Mouse (Mus musculus): ENCODE data around the gene Brd9. TPM values are rescaled to one million over a fixed set of nuclear protein-coding genes. Genes with fewer than 3 reads are reported as not detected.
A peak's percentile ranks its signal among the peaks of the same experiment; 100 is the strongest.

Gene Brd9
- polyA plus RNA-seq (2016; fragmentation: Nextera tagmentation; extraction: Ambion mirVana), result 19.9 and 20.2 TPM in 2 replicates

DNA sequence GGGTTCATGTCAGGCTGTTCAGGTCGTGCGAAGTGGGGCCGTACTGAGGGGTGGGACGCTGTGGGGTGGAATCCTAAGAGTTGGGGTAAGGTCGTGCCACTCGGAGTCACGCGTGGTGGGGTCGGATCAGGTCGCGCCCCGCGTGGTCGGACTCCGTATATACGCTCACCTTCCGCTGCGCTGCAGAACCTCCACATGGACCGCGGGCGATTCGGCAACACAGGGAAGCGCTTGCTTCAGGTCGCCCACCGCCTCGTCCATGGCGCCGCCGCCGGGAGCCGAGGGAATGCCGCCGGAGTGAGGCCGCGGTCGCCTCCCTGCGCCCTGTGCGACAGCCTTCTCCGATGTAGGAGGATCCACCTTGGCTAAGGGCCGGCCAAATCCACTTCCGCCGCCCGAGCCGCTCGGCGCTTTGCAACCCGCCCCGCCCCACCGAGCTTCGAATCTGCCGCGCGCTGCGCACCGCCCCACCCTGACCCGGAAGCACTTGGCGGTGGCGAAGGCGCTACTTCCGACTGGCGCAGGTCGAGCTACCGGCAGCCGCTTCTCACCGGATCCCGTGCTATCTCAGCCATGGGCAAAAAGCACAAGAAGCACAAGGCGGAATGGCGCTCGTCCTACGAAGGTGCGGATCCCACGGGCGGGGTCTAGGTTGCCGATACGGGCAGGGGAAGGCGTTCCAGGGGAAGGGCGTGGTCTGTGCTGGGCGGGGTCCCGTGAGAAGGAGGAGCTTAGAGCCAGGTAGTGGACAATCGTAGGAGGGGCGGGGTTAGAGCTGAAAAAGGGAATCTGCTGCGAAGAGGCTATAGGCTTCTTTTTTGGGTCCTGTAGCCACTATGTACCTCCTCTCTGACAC, at the start of gene Brd9, which contains the start of gene Trip13:
Brd9 (plus strand) TSS at position 491 of the 856 bp plus-strand sequence.
Trip13 (minus strand) TSS at position 464 of the 856 bp plus-strand sequence.
- WGBS (ENCODE audit: insufficient replicate concordance), result 1% methylated on average over 80 of the region's 82 CpGs
- peak within 1 kb of the TSS; percentile 86 for H3K4me3 ChIP-seq
- H3K4me2 ChIP-seq, result peak within 1 kb of the TSS; percentile 90
- peak; percentile 95 for ATAC-seq
- H3K9me3 ChIP-seq (replicated peaks), result no peaks in the 10 kb centered on the region
- H3K27ac ChIP-seq, result peak within 1 kb of the TSS; percentile 92
- no peaks in the 10 kb centered on the region for H3K27me3 ChIP-seq (replicated peaks)
- H3K9ac ChIP-seq, result peak within 1 kb of the TSS; percentile 91
- peaks cover 17% of the 10 kb centered on the region for H3K4me1 ChIP-seq
- peaks cover 63% of the 10 kb centered on the region for H3K36me3 ChIP-seq

DNA sequence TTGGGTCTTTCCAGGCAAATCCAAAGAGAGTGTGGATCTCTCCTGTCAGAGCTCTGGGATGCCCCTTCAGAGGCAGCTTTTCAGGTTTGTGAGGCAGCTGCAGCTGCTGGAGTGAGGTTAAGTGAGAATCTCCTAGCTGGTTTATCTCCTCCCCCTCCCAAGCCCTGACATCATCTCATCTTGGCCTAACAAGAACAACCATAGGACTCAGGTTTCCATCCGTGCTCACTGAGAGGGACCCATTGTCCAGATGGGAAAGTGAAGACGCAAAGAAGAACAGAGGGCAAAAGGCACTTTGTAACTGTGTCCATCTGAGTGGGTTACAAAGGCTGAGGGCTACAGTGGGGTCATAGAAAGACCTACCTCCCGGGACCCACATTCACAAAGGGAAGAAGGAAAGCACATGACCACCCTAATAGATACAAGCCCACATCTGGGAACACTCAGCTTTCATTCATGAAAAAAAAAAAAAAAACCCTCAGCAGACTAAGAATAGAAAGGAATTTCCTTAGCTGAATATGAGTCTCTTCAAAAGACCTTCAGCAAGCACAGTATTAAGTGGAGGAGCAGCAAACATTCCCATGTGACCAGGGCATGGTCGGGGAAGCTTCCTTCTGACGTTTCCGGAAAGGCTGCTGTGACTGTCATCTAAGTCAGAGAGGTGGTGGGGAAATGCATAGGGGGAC, 45.0 kb upstream of the Brd9 start:
- no peak for ATAC-seq
- Histone ChIP-seq H3K36me3 (no peaks in the 10 kb centered on the region), H3K9ac (no peak overlapping the region), H3K4me2 (no peak overlapping the region), H3K9me3 (replicated peaks) (no peaks in the 10 kb centered on the region), H3K27ac (no peak overlapping the region), H3K27me3 (replicated peaks) (no peaks in the 10 kb centered on the region), H3K4me3 (no peak overlapping the region), H3K4me1 (no peaks in the 10 kb centered on the region)
- 43% methylated on average over 6 of the region's 6 CpGs for WGBS (ENCODE audit: insufficient replicate concordance)

DNA sequence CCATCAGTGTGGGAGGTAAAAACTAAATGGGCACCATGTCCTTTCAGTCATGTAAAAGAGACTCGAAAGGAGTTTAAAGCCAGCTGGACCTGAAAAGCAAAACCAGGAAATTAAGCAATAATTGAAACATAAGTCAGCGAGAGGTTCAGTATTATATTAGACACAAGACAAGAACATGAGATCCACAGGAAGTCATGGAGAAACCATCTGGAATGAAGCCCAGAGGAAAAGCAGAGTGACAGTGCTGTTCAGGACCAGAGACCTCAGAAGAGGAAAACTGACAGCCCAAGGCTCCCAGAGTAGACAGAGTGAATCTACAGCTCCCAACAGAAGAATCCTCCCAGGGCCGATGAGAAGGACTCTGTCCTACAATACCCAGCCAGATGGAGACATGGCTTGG, 40.0 kb upstream of the Brd9 start:
- Histone ChIP-seq H3K9ac (no peak overlapping the region), H3K4me3 (no peak overlapping the region), H3K4me1 (no peaks in the 10 kb centered on the region), H3K4me2 (no peak overlapping the region), H3K27ac (no peak overlapping the region), H3K36me3 (no peaks in the 10 kb centered on the region), H3K27me3 (replicated peaks) (no peaks in the 10 kb centered on the region), H3K9me3 (replicated peaks) (no peaks in the 10 kb centered on the region)
- no peak for ATAC-seq
- 67% methylated on average over 3 of the region's 3 CpGs for WGBS (ENCODE audit: insufficient replicate concordance)

DNA sequence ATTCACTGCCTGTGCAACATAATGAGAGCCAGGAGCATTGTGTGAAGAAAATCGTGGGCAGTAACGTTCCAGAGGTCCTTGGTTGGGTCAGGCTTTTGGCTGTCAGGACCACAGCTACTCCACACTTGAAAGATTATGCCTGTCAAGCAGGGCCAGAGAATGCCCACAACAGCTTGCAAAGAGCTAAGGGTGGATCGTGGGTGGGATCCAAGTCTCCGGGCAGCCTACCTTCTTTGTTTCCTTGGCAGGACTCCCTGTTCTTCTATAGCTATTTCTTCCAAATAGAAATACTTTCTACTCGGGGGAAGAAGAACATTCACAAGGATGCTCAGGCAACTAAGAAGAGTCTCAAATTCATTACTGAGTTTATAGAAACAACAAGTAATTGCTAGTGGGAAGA, 30.5 kb upstream of the Brd9 start:
- 84% methylated on average over 5 of the region's 5 CpGs for WGBS (ENCODE audit: insufficient replicate concordance)
- Histone ChIP-seq H3K9me3 (replicated peaks) (no peaks in the 10 kb centered on the region), H3K4me3 (no peak overlapping the region), H3K27ac (no peak overlapping the region), H3K4me2 (no peak overlapping the region), H3K36me3 (peaks cover 22% of the 10 kb centered on the region), H3K9ac (no peak overlapping the region), H3K4me1 (no peaks in the 10 kb centered on the region), H3K27me3 (replicated peaks) (no peaks in the 10 kb centered on the region)
- no peak for ATAC-seq

DNA sequence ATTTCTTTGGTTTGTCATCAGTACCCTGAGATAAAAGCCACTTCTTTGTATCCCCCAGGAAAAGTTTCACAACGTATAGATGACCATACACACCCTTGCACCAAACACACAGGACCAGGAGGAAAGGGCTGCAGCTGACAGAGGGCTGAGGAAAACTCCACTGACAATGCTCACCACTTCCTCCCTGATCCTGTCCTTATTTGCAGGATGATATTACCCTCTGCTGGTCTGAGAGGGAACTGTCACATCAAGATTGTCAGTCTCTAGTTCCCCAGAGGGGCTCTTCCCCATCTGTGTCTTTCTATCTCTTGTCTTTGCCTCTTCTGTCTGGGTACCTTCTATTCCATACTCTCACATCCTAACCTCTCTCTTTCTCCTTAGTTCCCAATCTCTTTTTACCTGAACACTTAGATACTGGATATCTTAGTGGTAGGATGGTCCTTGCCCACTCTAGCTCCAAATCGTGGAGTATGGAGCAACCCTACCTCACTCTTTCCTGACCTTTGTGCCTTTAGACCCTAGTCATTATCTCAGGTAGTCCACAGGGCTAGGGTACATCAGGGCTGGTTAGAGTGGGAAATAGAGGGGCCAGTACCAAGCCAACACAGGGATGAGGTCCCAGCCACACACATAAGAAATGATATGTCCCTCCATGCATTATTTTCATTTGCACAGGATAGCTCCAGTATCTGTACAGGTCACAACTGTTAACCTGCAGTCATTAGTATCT, 29.8 kb upstream of the Brd9 start:
- Histone ChIP-seq H3K9me3 (replicated peaks) (no peaks in the 10 kb centered on the region), H3K36me3 (peaks cover 28% of the 10 kb centered on the region), H3K9ac (no peak overlapping the region), H3K27me3 (replicated peaks) (no peaks in the 10 kb centered on the region), H3K27ac (no peak overlapping the region), H3K4me2 (no peak overlapping the region), H3K4me3 (no peak overlapping the region), H3K4me1 (no peaks in the 10 kb centered on the region)
- 61% methylated on average over 2 of the region's 2 CpGs for WGBS (ENCODE audit: insufficient replicate concordance)
- ATAC-seq, result no peak

DNA sequence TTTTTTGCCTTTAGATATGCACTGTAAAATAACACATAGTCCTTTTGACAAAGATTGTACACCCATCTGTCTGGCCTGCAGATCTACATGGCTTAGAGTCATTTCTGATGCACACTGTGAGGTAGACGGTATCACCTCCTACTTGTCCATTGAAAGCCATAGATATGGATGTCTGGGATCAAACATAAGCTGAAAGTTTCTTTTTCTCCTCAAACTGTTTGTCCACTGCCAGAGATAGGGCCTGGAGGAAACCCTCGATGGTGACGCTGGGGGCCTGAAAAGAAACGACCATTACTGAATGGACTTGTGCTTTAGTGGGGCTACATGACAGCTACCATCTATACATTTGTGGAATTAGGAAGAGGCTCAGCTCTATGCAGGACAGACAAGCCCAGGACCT, 24.5 kb upstream of the Brd9 start:
- Histone ChIP-seq H3K9me3 (replicated peaks) (no peaks in the 10 kb centered on the region), H3K9ac (no peak overlapping the region), H3K27me3 (replicated peaks) (no peaks in the 10 kb centered on the region), H3K4me1 (no peaks in the 10 kb centered on the region), H3K4me2 (no peak overlapping the region), H3K36me3 (peaks cover 79% of the 10 kb centered on the region), H3K27ac (no peak overlapping the region), H3K4me3 (no peak overlapping the region)
- 87% methylated on average over 4 of the region's 4 CpGs for WGBS (ENCODE audit: insufficient replicate concordance)
- no peak for ATAC-seq

DNA sequence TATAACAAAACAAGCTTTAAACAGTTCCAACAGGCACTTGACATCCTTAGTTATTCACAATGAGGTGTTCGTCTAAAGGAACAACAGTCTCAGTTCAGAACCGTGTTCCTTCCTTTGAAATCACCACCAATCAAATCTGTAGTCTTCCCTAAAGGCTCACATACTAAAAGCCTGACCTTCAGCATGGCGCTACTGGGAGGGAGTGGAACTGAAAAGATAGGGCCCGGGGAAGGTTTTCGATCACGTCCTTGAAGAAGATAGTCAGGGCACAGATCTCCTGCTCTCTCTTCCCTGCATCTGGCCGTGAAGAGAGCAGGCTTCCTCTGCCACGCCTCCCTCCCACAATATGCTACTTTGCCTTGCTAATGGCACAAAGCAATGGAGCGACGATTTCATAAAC, 5.4 kb upstream of the Brd9 start:
- ATAC-seq, result no peak
- H3K36me3 ChIP-seq, result peaks cover 88% of the 10 kb centered on the region

DNA sequence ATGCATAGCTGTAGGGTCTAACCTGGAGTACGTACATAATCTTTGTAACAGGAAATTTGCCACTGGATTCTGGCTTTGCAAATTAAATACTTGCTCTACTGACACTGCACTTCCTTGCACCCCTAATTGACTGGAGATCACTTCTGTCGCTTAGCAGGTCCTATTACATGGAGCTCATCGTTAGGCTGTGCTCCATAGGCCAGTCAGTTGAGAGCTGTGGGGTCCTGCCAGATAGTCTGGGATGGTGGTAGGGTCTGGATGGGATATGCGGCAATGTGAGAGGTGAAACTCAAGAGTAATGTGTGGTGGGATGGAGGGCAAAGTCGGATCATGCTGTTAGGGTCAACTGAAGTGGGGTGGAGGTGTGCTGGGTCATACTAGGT, 682 bp upstream of the Brd9 start:
- Histone ChIP-seq H3K9ac (peak overlapping the region; percentile 91), H3K4me3 (peak overlapping the region; percentile 86), H3K27ac (peak overlapping the region; percentile 92), H3K9me3 (replicated peaks) (no peaks in the 10 kb centered on the region), H3K4me2 (peak overlapping the region; percentile 90), H3K36me3 (peaks cover 63% of the 10 kb centered on the region), H3K27me3 (replicated peaks) (no peaks in the 10 kb centered on the region), H3K4me1 (peaks cover 17% of the 10 kb centered on the region)
- 9% methylated on average over 5 of the region's 5 CpGs for WGBS (ENCODE audit: insufficient replicate concordance)
- ATAC-seq, result peak; percentile 27

More for the DNA sequence above, 5.4 kb upstream of the Brd9 start:
- WGBS (ENCODE audit: insufficient replicate concordance), result 84% methylated on average over 10 of the region's 10 CpGs
- no peak overlapping the region for H3K27ac ChIP-seq
- no peak overlapping the region for H3K9ac ChIP-seq
- no peaks in the 10 kb centered on the region for H3K27me3 ChIP-seq (replicated peaks)
- H3K9me3 ChIP-seq (replicated peaks), result no peaks in the 10 kb centered on the region
- no peak overlapping the region for H3K4me3 ChIP-seq
- no peak overlapping the region for H3K4me2 ChIP-seq
- H3K4me1 ChIP-seq, result peaks cover 7% of the 10 kb centered on the region

DNA sequence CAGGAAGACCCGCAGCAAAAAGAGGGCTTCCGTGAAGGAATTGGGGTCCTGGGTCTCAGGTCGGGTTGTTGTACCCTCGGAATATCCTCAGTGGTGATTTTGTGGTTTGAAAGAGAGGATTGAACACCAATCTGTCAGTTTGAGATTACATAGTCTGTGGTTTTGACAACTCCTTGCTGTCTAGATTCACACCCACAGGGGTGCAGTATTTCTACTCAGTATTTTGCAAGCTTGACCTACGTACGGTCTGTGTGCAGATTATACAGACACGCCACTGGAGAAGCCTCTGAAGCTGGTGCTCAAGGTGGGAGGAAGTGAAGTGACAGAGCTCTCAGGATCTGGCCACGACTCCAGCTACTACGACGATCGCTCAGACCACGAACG, 558 bp downstream of the Brd9 start:
- WGBS (ENCODE audit: insufficient replicate concordance), result 11% methylated on average over 13 of the region's 13 CpGs
- peaks cover 17% of the 10 kb centered on the region for H3K4me1 ChIP-seq
- ATAC-seq, result 0 out of 2 replicates have a peak, but pooled peaks have one; percentile 6
- H3K36me3 ChIP-seq, result peaks cover 63% of the 10 kb centered on the region
- H3K27ac ChIP-seq, result peak overlapping the region; percentile 92
- H3K9ac ChIP-seq, result peak overlapping the region; percentile 91
- peak overlapping the region; percentile 90 for H3K4me2 ChIP-seq
- no peaks in the 10 kb centered on the region for H3K27me3 ChIP-seq (replicated peaks)
- peak overlapping the region; percentile 86 for H3K4me3 ChIP-seq
- H3K9me3 ChIP-seq (replicated peaks), result no peaks in the 10 kb centered on the region

DNA sequence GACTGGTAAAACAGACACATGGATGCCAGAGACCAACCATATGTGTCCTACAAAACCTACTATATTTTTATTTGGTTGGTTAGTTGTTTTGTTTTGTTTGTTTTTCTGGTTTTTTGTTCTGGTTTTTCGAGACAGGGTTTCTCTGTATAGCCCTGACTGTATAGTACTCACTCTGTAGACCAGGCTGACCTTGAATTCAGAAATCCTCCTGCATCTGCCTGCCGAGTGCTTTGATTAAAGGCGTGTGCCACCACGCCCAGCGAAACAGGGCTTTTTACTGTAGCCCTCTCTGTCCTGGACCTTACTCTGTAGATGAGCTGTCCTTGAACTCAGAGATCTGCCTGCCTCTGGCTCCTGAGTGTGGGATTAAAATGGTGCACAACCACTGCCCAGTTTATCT, 1.5 kb downstream of the Brd9 start:
- H3K9ac ChIP-seq, result no peak overlapping the region
- H3K36me3 ChIP-seq, result peaks cover 63% of the 10 kb centered on the region
- no peak overlapping the region for H3K4me2 ChIP-seq
- WGBS (ENCODE audit: insufficient replicate concordance), result 83% methylated on average over 5 of the region's 5 CpGs
- H3K4me3 ChIP-seq, result peak overlapping the region; percentile 86; the same call in 1 of the 2 replicates
- H3K27ac ChIP-seq, result no peak overlapping the region
- H3K27me3 ChIP-seq (replicated peaks), result no peaks in the 10 kb centered on the region
- H3K9me3 ChIP-seq (replicated peaks), result no peaks in the 10 kb centered on the region
- no peak for ATAC-seq
- H3K4me1 ChIP-seq, result peaks cover 17% of the 10 kb centered on the region

DNA sequence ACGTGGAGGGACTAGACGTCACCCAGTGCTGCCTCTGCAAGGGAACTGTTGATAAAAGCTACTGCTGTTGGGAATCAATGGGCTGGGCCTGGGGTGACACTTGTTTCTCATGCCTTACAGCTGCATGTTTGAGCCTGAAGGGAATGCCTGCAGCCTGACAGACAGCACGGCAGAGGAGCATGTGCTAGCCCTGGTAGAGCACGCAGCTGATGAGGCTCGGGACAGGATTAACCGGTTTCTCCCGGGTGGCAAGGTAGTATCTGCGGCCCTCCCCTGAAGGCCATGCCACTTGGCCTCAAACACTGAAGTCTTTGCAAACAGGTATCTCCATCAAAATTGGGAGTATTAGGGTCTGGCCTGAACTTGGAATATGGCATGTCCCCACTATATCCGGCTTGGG, 7.0 kb downstream of the Brd9 start:
- H3K4me1 ChIP-seq, result no peaks in the 10 kb centered on the region
- H3K27me3 ChIP-seq (replicated peaks), result no peaks in the 10 kb centered on the region
- 89% methylated on average over 9 of the region's 9 CpGs for WGBS (ENCODE audit: insufficient replicate concordance)
- ATAC-seq, result no peak
- H3K4me2 ChIP-seq, result no peak overlapping the region
- H3K27ac ChIP-seq, result no peak overlapping the region
- H3K36me3 ChIP-seq, result peaks cover 92% of the 10 kb centered on the region
- H3K9me3 ChIP-seq (replicated peaks), result no peaks in the 10 kb centered on the region
- H3K9ac ChIP-seq, result no peak overlapping the region
- no peak overlapping the region for H3K4me3 ChIP-seq

Data from liver, embryonic 12.5 days (tissue).